Mouse (Mus musculus): ENCODE results near the gene Pomgnt1. TPM values are rescaled to one million over a fixed set of nuclear protein-coding genes. Genes with fewer than 3 reads are reported as not detected.

The Pomgnt1 gene
- polyA plus RNA-seq, 1 experiment from 2014 or later = 57.0 TPM

DNA sequence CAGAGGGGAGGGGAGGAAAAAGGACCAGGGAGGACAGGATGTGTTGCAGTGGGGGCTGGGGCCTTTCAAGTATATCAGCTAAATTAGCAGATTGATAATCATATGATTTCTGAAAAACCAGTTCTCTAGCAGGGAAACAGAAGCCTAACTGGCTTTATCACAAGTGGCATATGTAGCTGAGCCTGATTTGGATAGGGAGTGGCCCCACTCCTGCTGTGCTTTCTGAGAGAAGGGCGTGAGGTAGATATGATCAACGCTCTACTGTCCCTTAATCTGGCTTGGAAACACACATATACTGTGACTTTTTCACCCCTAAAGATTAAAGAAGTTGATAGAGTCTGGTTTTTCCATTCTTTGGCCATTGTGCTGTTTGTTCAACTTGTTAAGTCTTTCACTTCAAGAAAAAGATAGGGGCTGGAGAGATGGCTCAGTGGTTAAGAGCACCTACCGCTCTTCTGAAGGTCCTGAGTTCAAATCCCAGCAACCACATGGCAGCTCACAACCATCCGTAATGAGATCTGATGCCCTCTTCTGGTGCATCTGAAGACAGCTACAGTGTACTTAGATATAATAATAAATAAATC lies 2.3 kb downstream of the Pomgnt1 start:
- H3K9me3 ChIP-seq (ENCODE audit: control insufficient read depth, low read length) = no peaks in the 10 kb centered on the region
- WGBS = 93% methylated on average over 4 of the region's 4 CpGs
- H3K4me3 ChIP-seq (ENCODE audit: low read depth, low read length) = no peak overlapping the region
- no peaks in the 10 kb centered on the region for H3K36me3 ChIP-seq (ENCODE audit: control insufficient read depth, insufficient read depth, low read length)
- no peak overlapping the region for H3K9ac ChIP-seq (ENCODE audit: low read length)
- no peak overlapping the region for H3K27ac ChIP-seq (replicated peaks; ENCODE audit: low read depth, low read length)
- DNase-seq (ENCODE audit: low spot score) (no peak), ATAC-seq (ENCODE audit: insufficient number of reproducible peaks, low FRiP score, low TSS enrichment, low read depth) (no peak)
- no peaks in the 10 kb centered on the region for H3K27me3 ChIP-seq (ENCODE audit: control insufficient read depth, insufficient read depth, low read length)
- no peak overlapping the region for H3K4me2 ChIP-seq (ENCODE audit: low read depth, severe bottlenecking)
- H3K4me1 ChIP-seq (ENCODE audit: control insufficient read depth, insufficient read depth, low read length) = peaks cover 8% of the 10 kb centered on the region; the same call in 1 of the 2 replicates

DNA sequence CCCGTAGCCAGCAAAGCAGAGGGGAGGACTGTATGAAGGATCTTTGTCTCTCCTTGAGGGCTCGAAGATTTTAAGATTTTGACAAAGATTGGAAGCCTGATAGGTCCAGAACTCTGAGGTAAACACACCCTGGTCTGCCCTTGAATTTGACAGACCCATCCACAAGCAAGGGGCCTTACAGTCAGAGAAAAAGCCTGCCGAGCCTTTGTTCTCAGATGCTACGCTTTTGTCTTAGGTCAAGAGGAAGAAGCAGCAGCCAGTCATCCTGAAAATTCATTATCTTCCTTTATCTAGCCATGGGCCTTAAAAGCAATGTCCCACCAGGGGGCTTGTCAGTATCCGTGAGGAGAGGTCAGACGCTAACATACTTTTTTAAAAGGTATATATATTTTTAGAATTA lies 4.3 kb downstream of the Pomgnt1 start:
- Histone ChIP-seq H3K9me3 (ENCODE audit: control insufficient read depth, low read length) (no peaks in the 10 kb centered on the region), H3K36me3 (ENCODE audit: control insufficient read depth, insufficient read depth, low read length) (no peaks in the 10 kb centered on the region), H3K27me3 (ENCODE audit: control insufficient read depth, insufficient read depth, low read length) (no peaks in the 10 kb centered on the region), H3K4me2 (ENCODE audit: low read depth, severe bottlenecking) (no peak overlapping the region), H3K4me3 (ENCODE audit: low read depth, low read length) (no peak overlapping the region), H3K9ac (ENCODE audit: low read length) (no peak overlapping the region), H3K27ac (replicated peaks; ENCODE audit: low read depth, low read length) (no peak overlapping the region), H3K4me1 (ENCODE audit: control insufficient read depth, insufficient read depth, low read length) (peaks cover 5% of the 10 kb centered on the region; the same call in 1 of the 2 replicates)
- ATAC-seq (ENCODE audit: insufficient number of reproducible peaks, low FRiP score, low TSS enrichment, low read depth) (no peak), DNase-seq (ENCODE audit: low spot score) (no peak)
- 85% methylated on average over 6 of the region's 6 CpGs for WGBS

- DNase-seq (ENCODE audit: low spot score) (no peak), ATAC-seq (ENCODE audit: insufficient number of reproducible peaks, low FRiP score, low TSS enrichment, low read depth) (no peak)
- WGBS = 92% methylated on average over 4 of the region's 4 CpGs
- no peaks in the 10 kb centered on the region for H3K9me3 ChIP-seq (ENCODE audit: control insufficient read depth, low read length)
- H3K4me3 ChIP-seq (ENCODE audit: low read depth, low read length) = no peak overlapping the region
- no peaks in the 10 kb centered on the region for H3K27me3 ChIP-seq (ENCODE audit: control insufficient read depth, insufficient read depth, low read length)
- H3K4me2 ChIP-seq (ENCODE audit: low read depth, severe bottlenecking) = no peak overlapping the region
- no peaks in the 10 kb centered on the region for H3K36me3 ChIP-seq (ENCODE audit: control insufficient read depth, insufficient read depth, low read length)
- H3K4me1 ChIP-seq (ENCODE audit: control insufficient read depth, insufficient read depth, low read length) = no peaks in the 10 kb centered on the region
- H3K27ac ChIP-seq (replicated peaks; ENCODE audit: low read depth, low read length) = no peak overlapping the region
- H3K9ac ChIP-seq (ENCODE audit: low read length) = no peak overlapping the region
Measured at GRCm38 (mm10) chr4:116133126-116133525, 9.5 kb downstream of the Pomgnt1 start.

GRCm38 (mm10) chr4:116134990-116135389 lies 11.3 kb downstream of the Pomgnt1 start:
- no peaks in the 10 kb centered on the region for H3K36me3 ChIP-seq (ENCODE audit: control insufficient read depth, insufficient read depth, low read length)
- DNase-seq (ENCODE audit: low spot score) = no peak
- no peak overlapping the region for H3K4me3 ChIP-seq (ENCODE audit: low read depth, low read length)
- H3K4me1 ChIP-seq (ENCODE audit: control insufficient read depth, insufficient read depth, low read length) = no peaks in the 10 kb centered on the region
- no peak overlapping the region for H3K9ac ChIP-seq (ENCODE audit: low read length)
- H3K27ac ChIP-seq (replicated peaks; ENCODE audit: low read depth, low read length) = no peak overlapping the region
- WGBS = 34% methylated on average over 2 of the region's 2 CpGs
- H3K4me2 ChIP-seq (ENCODE audit: low read depth, severe bottlenecking) = no peak overlapping the region
- ATAC-seq (ENCODE audit: insufficient number of reproducible peaks, low FRiP score, low TSS enrichment, low read depth) = no peak
- H3K27me3 ChIP-seq (ENCODE audit: control insufficient read depth, insufficient read depth, low read length) = no peaks in the 10 kb centered on the region
- H3K9me3 ChIP-seq (ENCODE audit: control insufficient read depth, low read length) = no peaks in the 10 kb centered on the region

- Histone ChIP-seq H3K27me3 (ENCODE audit: control insufficient read depth, insufficient read depth, low read length) (no peaks in the 10 kb centered on the region), H3K27ac (replicated peaks; ENCODE audit: low read depth, low read length) (no peak overlapping the region), H3K4me3 (ENCODE audit: low read depth, low read length) (no peak overlapping the region), H3K36me3 (ENCODE audit: control insufficient read depth, insufficient read depth, low read length) (no peaks in the 10 kb centered on the region), H3K9ac (ENCODE audit: low read length) (no peak overlapping the region), H3K9me3 (ENCODE audit: control insufficient read depth, low read length) (no peaks in the 10 kb centered on the region), H3K4me1 (ENCODE audit: control insufficient read depth, insufficient read depth, low read length) (no peaks in the 10 kb centered on the region), H3K4me2 (ENCODE audit: low read depth, severe bottlenecking) (no peak overlapping the region)
- 47% methylated on average over 13 of the region's 13 CpGs for WGBS
- DNase-seq (ENCODE audit: low spot score) = no peak
- no peak for ATAC-seq (ENCODE audit: insufficient number of reproducible peaks, low FRiP score, low TSS enrichment, low read depth)
Measured at GRCm38 (mm10) chr4:116137421-116137996, 13.9 kb downstream of the Pomgnt1 start.

DNA sequence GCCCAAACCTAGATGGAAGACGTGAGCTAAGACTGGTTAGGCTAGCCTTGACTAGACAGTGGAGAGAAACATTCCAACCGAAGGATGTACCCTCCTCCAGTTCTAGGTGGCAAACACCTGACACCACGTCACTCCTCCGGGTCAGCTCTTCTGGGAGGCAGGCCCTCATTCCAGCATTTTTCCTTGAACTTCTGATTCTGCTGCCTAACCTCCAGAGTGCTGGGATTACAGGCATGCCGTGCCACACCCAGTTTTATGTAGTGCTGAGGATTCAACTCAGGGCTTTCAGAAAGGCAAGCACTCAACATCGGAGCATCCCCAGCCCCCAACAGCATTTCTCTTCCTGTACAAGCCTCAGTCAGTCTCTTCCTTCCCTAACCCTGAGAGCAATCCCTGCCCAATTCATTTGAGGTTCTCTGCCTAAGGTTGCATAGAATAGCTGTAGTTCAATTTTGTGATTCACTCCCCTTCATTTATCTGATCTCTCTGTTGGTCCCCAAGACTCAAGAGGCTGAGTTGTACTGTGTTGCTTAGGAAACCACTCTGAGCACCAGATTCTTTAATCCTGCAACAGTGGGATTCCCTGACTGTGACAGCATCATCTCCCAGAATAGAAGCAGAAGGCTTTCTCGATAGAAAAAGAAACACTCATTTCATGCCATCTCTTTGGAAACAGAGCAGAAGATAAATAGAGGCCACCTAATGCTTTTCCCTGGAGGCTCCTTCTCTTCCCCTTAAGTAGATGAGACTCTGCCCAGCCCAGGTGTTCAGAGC lies 17.3 kb downstream of the Pomgnt1 start:
- H3K9ac ChIP-seq (ENCODE audit: low read length) = no peak overlapping the region
- H3K4me3 ChIP-seq (ENCODE audit: low read depth, low read length) = no peak overlapping the region
- H3K9me3 ChIP-seq (ENCODE audit: control insufficient read depth, low read length) = no peaks in the 10 kb centered on the region
- H3K4me1 ChIP-seq (ENCODE audit: control insufficient read depth, insufficient read depth, low read length) = peaks cover 9% of the 10 kb centered on the region; the same call in 1 of the 2 replicates
- DNase-seq (ENCODE audit: low spot score) (no peak), ATAC-seq (ENCODE audit: insufficient number of reproducible peaks, low FRiP score, low TSS enrichment, low read depth) (no peak)
- H3K36me3 ChIP-seq (ENCODE audit: control insufficient read depth, insufficient read depth, low read length) = no peaks in the 10 kb centered on the region
- WGBS = 80% methylated on average over 7 of the region's 7 CpGs
- peaks cover 7% of the 10 kb centered on the region; the same call in 1 of the 2 replicates for H3K27me3 ChIP-seq (ENCODE audit: control insufficient read depth, insufficient read depth, low read length)
- no peak overlapping the region for H3K4me2 ChIP-seq (ENCODE audit: low read depth, severe bottlenecking)
- no peak overlapping the region for H3K27ac ChIP-seq (replicated peaks; ENCODE audit: low read depth, low read length)

GRCm38 (mm10) chr4:116141736-116142135 lies 18.1 kb downstream of the Pomgnt1 start:
- no peak for DNase-seq (ENCODE audit: low spot score)
- Histone ChIP-seq H3K27me3 (ENCODE audit: control insufficient read depth, insufficient read depth, low read length) (peaks cover 7% of the 10 kb centered on the region; the same call in 1 of the 2 replicates), H3K27ac (replicated peaks; ENCODE audit: low read depth, low read length) (no peak overlapping the region), H3K4me3 (ENCODE audit: low read depth, low read length) (no peak overlapping the region), H3K9me3 (ENCODE audit: control insufficient read depth, low read length) (no peaks in the 10 kb centered on the region), H3K4me1 (ENCODE audit: control insufficient read depth, insufficient read depth, low read length) (peaks cover 9% of the 10 kb centered on the region; the same call in 1 of the 2 replicates), H3K9ac (ENCODE audit: low read length) (no peak overlapping the region), H3K4me2 (ENCODE audit: low read depth, severe bottlenecking) (no peak overlapping the region), H3K36me3 (ENCODE audit: control insufficient read depth, insufficient read depth, low read length) (no peaks in the 10 kb centered on the region)
- 73% methylated on average over 1 of the region's 1 CpGs for WGBS
- ATAC-seq (ENCODE audit: insufficient number of reproducible peaks, low FRiP score, low TSS enrichment, low read depth) = no peak

GRCm38 (mm10) chr4:116142269-116142668 lies 18.6 kb downstream of the Pomgnt1 start:
- no peak for ATAC-seq (ENCODE audit: insufficient number of reproducible peaks, low FRiP score, low TSS enrichment, low read depth)
- WGBS = 88% methylated on average over 7 of the region's 7 CpGs
- no peak for DNase-seq (ENCODE audit: low spot score)

More at GRCm38 (mm10) chr4:116142269-116142668, 18.6 kb downstream of the Pomgnt1 start:
- peaks cover 9% of the 10 kb centered on the region; the same call in 1 of the 2 replicates for H3K4me1 ChIP-seq (ENCODE audit: control insufficient read depth, insufficient read depth, low read length)
- no peaks in the 10 kb centered on the region for H3K36me3 ChIP-seq (ENCODE audit: control insufficient read depth, insufficient read depth, low read length)
- H3K4me2 ChIP-seq (ENCODE audit: low read depth, severe bottlenecking) = no peak overlapping the region
- H3K9ac ChIP-seq (ENCODE audit: low read length) = no peak overlapping the region
- H3K9me3 ChIP-seq (ENCODE audit: control insufficient read depth, low read length) = no peaks in the 10 kb centered on the region
- no peak overlapping the region for H3K27ac ChIP-seq (replicated peaks; ENCODE audit: low read depth, low read length)
- H3K27me3 ChIP-seq (ENCODE audit: control insufficient read depth, insufficient read depth, low read length) = peaks cover 7% of the 10 kb centered on the region; the same call in 1 of the 2 replicates
- H3K4me3 ChIP-seq (ENCODE audit: low read depth, low read length) = no peak overlapping the region
